Mouse (Mus musculus) c-Kit-positive CD71-negative TER-119-negative erythroid progenitor cells, embryonic 14.5 days (primary cell): ENCODE measurements around the gene Pitpna.
A peak's percentile ranks its signal among the peaks of the same experiment; 100 is the strongest.

Source experiments
- DNase-seq: peaks from one replicate; pipeline ENCODE4 v3.0.0-alpha.2; 2013; ENCODE audit warnings: low read depth

The Pitpna gene

DNA sequence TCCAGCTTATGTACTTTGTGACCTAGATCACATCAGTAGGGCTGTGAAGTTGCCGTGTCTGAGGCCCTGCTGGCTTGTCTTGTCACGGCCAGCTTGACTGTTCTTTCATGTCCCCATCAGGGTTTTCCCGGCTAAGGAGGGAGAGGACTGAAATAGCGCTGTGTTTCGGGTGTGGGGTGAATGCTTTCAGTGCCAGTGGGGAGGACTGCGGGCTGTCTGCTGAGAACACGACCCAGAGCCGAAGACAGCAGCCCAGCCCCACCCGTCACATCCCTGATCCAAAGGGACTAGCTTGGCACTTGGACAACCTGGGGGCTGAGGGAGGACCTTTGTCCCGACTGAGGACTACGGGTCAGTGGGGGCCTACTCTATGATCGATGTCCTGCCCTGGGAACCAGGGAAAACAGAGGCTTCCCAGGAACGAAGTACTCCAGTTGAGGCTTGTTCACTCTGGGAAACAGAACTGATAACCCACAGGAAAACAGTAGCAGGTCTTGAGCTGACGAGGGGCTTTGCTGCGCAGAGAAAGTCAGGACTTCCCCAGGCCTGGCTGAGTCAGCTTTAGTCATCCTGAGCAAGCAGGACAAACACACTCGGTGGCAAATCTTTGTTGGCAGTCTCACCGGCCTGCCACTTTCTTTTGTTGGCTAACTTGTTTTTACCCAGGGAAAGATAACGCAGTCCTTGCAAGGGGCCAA, 23.9 kb upstream of the Pitpna start:
- no peak for DNase-seq

GRCm38 (mm10) chr11:75565849-75566248, 22.0 kb upstream of the Pitpna start:
- DNase-seq, result no peak

DNA sequence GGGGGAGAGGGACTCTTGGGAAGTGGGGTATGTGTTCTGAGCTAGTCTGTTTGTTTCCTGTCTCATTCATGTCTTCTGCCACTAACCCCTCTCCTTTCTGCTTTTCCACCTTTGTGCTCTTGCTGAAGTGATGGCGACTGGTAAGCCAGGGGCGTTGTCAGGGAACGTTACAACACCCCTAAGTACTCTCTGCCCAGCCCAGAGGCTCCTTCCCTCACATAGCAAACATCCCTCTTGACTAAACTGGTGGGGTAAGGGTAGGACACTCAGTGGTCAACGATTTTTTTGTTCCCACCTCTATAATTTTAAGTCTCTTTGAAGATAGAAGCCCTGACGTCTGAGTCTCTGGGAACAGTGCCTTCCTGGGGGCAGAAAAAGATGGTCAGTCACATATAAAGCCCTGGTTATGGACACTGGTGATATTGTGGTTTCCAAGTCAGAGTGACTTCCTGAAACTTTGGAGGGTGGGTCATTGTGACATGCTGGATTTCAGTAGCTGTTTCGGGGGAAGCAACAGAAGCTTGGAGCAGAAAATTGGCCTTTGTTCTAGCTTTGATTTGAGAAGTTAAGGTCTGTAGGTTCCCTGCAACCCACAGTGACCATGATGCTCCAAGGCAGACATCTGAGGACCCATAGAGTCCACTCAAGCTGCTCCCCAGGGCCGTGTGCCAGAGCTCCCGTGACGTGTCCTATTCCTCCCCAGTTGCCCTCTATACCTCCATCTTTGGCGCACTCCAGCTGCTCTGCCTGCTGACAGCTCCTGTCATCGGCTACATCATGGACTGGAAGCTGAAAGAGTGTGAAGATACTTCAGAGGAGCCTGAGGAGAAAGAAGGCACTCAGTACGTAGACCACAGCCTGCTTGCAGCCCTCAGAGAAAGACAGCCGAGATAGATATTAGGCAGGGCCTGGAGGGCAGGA, 21.4 kb upstream of the Pitpna start:
- DNase-seq, result no peak

DNA sequence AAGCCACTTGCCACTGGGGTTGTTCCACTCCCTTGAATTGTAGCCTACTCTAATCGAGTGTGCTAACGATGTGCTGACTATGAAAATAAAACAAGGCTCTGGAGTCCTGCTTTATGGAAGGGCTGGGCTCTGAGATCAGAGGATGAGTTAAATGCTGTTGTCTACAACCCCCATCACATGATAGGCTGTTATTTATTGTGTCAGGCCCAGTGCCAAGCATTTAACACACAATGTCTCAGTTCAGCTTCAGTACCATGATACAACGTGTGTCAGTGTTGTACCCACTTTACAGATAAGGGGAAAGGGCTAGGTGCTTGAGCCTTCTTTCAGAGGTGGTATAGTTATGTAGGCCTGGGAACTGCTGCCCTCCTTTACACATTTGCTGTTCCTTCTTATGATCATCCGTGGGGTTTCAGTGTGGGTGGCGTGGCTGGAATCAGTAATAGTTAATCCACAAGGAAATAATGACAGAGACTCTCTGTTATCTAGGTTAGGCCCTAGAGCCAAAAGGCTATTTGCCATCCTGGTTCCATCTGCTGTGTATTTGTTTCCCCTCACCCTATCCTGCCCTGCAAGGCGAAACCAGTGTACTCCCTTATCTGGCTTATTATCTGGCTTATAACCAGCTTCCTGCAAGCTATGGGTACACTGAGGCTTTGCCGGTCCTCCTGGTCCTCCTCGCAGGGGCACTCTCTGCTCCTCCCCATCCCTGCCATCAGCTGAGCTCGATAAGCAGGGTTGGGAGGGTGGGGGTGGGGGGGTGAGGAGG, 20.4 kb upstream of the Pitpna start:
- DNase-seq, result no peak

DNA sequence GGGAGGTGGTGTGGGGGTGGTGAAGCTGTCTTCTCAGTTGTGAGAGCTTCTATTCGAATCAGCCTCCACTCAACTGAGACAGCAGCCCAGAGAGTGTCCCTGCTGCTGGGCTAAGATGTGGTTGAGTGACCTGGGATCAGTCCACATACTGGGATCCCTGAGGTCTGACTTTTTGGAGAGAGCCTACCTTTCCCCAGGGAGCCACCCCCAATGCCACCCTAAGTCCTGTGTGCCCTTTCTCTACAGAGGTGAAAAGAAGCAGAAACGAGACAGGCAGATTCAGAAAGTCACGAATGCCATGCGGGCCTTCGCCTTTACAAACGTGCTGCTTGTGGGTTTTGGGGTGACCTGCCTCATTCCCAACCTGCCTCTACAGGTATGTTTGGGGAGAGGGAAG, 19.8 kb upstream of the Pitpna start:
- no peak for DNase-seq

DNA sequence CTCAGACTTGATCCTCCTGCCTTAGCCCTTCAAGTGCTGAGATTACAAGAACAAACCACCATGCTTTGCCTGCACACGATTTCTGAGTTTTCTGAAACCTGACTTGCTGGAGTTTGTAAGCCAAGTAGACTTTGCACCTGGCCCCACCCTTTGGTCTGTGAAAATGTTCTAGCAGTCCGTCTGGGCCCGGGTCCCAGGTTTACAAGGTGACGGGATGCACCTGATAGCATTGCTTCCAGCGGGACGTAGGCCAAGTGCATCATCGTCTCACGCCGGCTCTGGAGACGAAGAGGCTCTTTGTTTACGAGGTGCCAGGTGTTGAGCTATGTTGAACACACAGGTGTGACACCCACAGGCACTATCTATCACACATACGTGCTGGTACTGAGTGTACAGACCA, 18.9 kb upstream of the Pitpna start:
- no peak for DNase-seq

DNA sequence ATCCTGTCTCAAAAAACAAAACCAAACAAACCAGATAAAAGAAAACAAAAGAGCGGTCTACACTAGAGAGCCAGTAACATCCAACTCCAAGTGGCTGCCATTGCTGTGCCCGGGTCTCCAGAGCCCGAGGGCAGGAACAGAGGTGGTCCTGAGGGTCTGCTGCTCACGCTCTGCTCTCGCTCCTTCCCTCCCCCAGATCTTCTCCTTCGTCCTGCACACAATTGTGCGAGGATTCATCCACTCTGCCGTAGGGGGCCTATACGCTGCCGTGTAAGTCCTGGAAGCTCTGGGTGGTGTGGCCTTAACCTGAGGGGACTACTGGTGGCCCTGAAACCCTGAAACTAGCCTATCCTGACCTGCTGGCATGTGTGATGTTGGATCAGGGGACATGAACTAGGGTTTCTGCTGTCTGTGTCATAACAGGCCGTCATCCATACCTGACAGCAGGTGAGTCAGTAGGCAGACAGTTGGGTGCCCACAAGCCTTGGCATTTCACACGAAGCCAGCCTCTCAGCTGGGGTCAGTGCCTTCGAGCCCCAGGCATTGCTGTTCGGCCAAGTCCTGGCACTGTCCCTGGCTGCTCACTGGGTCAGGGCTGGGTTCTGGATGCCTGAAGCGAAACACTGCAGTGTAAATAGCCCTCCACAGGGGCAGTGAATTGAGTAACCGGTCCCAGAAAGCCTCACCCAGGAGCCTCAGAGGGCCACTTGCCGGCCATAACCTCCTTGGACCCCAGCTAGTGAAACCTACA, 17.3 kb upstream of the Pitpna start:
- DNase-seq, result no peak

GRCm38 (mm10) chr11:75571126-75571990, 16.5 kb upstream of the Pitpna start:
- DNase-seq, result peak; percentile 62

DNA sequence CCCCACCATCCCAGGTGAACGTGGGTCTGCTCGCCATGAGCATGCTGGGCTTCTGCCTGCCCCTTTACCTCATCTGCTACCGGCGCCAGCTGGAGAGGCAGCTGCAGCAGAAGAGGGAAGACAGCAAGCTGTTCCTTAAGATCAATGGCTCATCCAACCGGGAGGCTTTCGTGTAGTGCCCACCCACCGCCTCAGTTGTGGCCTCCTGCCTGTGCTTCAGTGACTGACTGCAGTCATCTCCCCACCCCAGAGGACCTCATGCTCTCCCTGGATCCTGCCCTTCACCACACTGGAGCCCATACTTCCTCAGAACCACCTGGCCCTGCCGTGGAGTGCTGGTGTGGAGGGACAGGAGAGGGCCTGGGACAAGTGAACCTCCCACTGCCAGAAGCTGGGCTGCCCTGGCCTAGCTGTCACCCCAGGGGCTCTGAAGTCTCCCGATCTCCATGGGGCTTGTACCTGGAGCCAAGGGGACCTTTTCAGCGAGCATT, 15.6 kb upstream of the Pitpna start:
- no peak for DNase-seq

GRCm38 (mm10) chr11:75572854-75573650, 14.8 kb upstream of the Pitpna start:
- DNase-seq, result peak; percentile 93

DNA sequence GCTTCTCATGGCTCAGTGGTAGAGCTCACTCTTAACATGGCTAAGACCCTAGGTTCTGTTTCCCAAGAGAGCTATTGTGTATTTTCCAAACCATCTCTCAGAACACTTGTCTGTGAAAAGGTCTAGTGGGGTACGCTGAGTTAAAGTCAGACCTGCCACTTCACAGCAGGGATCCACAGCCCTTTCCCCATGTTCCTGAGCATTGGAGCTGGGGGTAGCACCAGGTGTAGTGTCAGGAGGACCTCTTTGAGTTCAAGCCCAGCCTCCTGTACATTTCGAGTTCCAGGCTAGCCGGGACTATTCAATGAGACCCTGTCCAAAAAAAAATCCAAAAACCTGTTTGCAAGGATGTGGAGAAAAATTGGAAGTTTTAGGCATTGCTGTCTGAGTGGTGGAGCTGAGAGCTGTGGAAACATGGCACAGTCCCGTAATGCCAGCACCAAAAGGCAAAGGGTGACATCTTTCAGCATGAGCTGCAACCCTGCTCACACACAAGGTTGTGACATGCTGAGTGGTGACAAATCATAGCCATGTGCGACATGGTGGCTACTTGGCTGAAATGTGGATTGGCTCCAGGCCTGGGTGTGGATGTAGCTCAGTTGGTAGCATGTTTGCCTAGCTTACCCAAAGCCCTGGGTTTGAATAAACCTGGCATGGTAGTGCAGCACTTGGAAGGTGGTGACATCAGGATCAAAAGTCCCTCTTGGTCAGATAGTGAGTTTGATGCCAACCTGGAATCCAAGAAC, 13.3 kb upstream of the Pitpna start:
- no peak for DNase-seq

GRCm38 (mm10) chr11:75575560-75576123, 12.3 kb upstream of the Pitpna start:
- DNase-seq, result no peak

DNA sequence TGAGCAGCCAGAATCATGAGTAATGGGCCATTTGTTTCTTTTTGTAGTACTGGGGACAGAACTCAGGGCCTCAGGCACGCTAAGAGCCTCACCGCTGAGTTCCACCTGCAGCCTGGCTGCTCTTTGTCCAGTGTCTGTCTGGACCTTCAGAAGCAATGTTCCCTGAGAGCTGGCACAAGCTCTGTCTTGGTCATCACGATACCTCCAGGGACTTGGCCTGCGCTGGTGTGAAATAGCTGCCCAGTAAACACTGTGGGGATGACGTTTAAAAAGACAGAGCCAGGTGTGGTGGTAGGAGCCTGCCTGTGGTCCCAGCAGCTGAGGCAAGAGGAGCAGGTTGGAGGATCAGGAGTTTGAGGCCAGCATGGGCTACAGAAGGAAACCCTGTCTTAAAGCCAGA, 9.3 kb upstream of the Pitpna start:
- DNase-seq, result no peak

- DNase-seq, result no peak
Measured at GRCm38 (mm10) chr11:75581495-75582149, 6.3 kb upstream of the Pitpna start.

DNA sequence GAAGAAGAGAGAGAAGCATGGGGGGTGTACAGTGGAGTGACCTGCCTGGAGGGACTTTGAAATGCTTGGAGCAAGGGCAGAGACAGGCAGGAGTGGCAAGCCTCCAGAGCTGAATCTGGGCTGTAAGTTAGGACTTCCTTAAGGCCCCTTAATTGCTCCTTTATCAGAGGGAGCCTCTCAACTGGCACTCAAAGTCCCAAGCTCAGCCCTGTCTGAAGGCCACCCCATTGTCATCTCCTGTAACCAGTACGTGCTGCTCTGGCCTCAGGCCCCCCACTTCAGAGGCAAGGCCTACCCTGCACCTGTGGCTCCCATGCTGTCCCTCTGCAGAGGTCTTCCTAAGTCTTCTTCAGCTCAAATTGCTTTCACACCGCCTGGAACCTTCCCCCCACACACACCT, 4.4 kb upstream of the Pitpna start:
- DNase-seq, result no peak

GRCm38 (mm10) chr11:75585061-75585460, 2.8 kb upstream of the Pitpna start:
- no peak for DNase-seq

- DNase-seq, result no peak
Measured at GRCm38 (mm10) chr11:75585978-75586377, 1.9 kb upstream of the Pitpna start.

GRCm38 (mm10) chr11:75586963-75587362, 934 bp upstream of the Pitpna start:
- no peak for DNase-seq
